Mouse (Mus musculus): Measurements from ENCODE around the gene Gpr149. TPM values are rescaled to one million over a fixed set of nuclear protein-coding genes. Genes with fewer than 3 reads are reported as not detected.

Gene Gpr149
- total RNA-seq, 2 experiments from 2014 or later, result not detected

Other genes with a start within 250 kb of the Gpr149 start
- 43.2 and 46.6 TPM in 2 replicates for gene Dhx36, start 98.1 kb downstream of the Gpr149 start, total RNA-seq (2015)
- 38.9 and 43.9 TPM in 2 replicates for gene Dhx36, start 98.1 kb downstream of the Gpr149 start, total RNA-seq (2017)